Mouse (Mus musculus): Measurements from ENCODE around the gene Agbl1. TPM values are rescaled to one million over a fixed set of nuclear protein-coding genes. Genes with fewer than 3 reads are reported as not detected.
A peak's percentile ranks its signal among the peaks of the same experiment; 100 is the strongest.

Agbl1 gene
- polyA plus RNA-seq, 1 experiment from 2014 or later, result 0.07 TPM

GRCm38 (mm10) chr7:77029019-77029418 lies 799.3 kb downstream of the Agbl1 start:
- Histone ChIP-seq H3K27me3 (ENCODE audit: insufficient read depth, low read length) (no peaks in the 10 kb centered on the region), H3K36me3 (ENCODE audit: insufficient read depth, low read length) (no peaks in the 10 kb centered on the region), H3K4me1 (ENCODE audit: insufficient read depth, low read length) (no peaks in the 10 kb centered on the region), H3K9me3 (ENCODE audit: low read length) (no peaks in the 10 kb centered on the region), H3K9ac (replicated peaks; ENCODE audit: low read length) (no peak overlapping the region), H3K4me3 (ENCODE audit: low read length) (no peak overlapping the region), H3K4me2 (replicated peaks; ENCODE audit: low read depth, low read length) (no peak overlapping the region), H3K27ac (ENCODE audit: low read length) (no peak overlapping the region)
- ATAC-seq (ENCODE audit: low FRiP score, low TSS enrichment), result no peak

GRCm38 (mm10) chr7:77076033-77076432 lies 846.3 kb downstream of the Agbl1 start:
- Histone ChIP-seq H3K36me3 (ENCODE audit: insufficient read depth, low read length) (no peaks in the 10 kb centered on the region), H3K4me1 (ENCODE audit: insufficient read depth, low read length) (no peaks in the 10 kb centered on the region), H3K9me3 (ENCODE audit: low read length) (no peaks in the 10 kb centered on the region), H3K27ac (ENCODE audit: low read length) (no peak overlapping the region), H3K27me3 (ENCODE audit: insufficient read depth, low read length) (no peaks in the 10 kb centered on the region), H3K9ac (replicated peaks; ENCODE audit: low read length) (no peak overlapping the region), H3K4me2 (replicated peaks; ENCODE audit: low read depth, low read length) (no peak overlapping the region), H3K4me3 (ENCODE audit: low read length) (no peak overlapping the region)
- ATAC-seq (ENCODE audit: low FRiP score, low TSS enrichment), result no peak

GRCm38 (mm10) chr7:77087266-77087665 lies 857.6 kb downstream of the Agbl1 start:
- WGBS, result 88% methylated on average over 1 of the region's 1 CpGs

GRCm38 (mm10) chr7:77095153-77095552 lies 865.5 kb downstream of the Agbl1 start:
- Histone ChIP-seq H3K27me3 (ENCODE audit: insufficient read depth, low read length) (no peaks in the 10 kb centered on the region), H3K4me2 (replicated peaks; ENCODE audit: low read depth, low read length) (no peak overlapping the region), H3K36me3 (ENCODE audit: insufficient read depth, low read length) (no peaks in the 10 kb centered on the region), H3K4me3 (ENCODE audit: low read length) (no peak overlapping the region), H3K9me3 (ENCODE audit: low read length) (no peaks in the 10 kb centered on the region), H3K9ac (replicated peaks; ENCODE audit: low read length) (no peak overlapping the region), H3K4me1 (ENCODE audit: insufficient read depth, low read length) (no peaks in the 10 kb centered on the region), H3K27ac (ENCODE audit: low read length) (no peak overlapping the region)
- 67% methylated on average over 2 of the region's 2 CpGs for WGBS
- ATAC-seq (ENCODE audit: low FRiP score, low TSS enrichment), result no peak

More at GRCm38 (mm10) chr7:77087266-77087665, 857.6 kb downstream of the Agbl1 start:
- H3K4me2 ChIP-seq (replicated peaks; ENCODE audit: low read depth, low read length), result no peak overlapping the region
- no peak overlapping the region for H3K27ac ChIP-seq (ENCODE audit: low read length)
- no peaks in the 10 kb centered on the region for H3K9me3 ChIP-seq (ENCODE audit: low read length)
- no peak overlapping the region for H3K9ac ChIP-seq (replicated peaks; ENCODE audit: low read length)
- no peaks in the 10 kb centered on the region for H3K36me3 ChIP-seq (ENCODE audit: insufficient read depth, low read length)
- H3K4me3 ChIP-seq (ENCODE audit: low read length), result no peak overlapping the region
- ATAC-seq (ENCODE audit: low FRiP score, low TSS enrichment), result no peak
- no peaks in the 10 kb centered on the region for H3K27me3 ChIP-seq (ENCODE audit: insufficient read depth, low read length)
- no peaks in the 10 kb centered on the region for H3K4me1 ChIP-seq (ENCODE audit: insufficient read depth, low read length)

- H3K36me3 ChIP-seq (ENCODE audit: insufficient read depth, low read length), result no peaks in the 10 kb centered on the region
- no peaks in the 10 kb centered on the region for H3K4me1 ChIP-seq (ENCODE audit: insufficient read depth, low read length)
- H3K27ac ChIP-seq (ENCODE audit: low read length), result no peak overlapping the region
- H3K4me2 ChIP-seq (replicated peaks; ENCODE audit: low read depth, low read length), result no peak overlapping the region
- WGBS, result 97% methylated on average over 1 of the region's 1 CpGs
- H3K4me3 ChIP-seq (ENCODE audit: low read length), result no peak overlapping the region
- H3K9me3 ChIP-seq (ENCODE audit: low read length), result no peaks in the 10 kb centered on the region
- no peaks in the 10 kb centered on the region for H3K27me3 ChIP-seq (ENCODE audit: insufficient read depth, low read length)
- no peak for ATAC-seq (ENCODE audit: low FRiP score, low TSS enrichment)
- no peak overlapping the region for H3K9ac ChIP-seq (replicated peaks; ENCODE audit: low read length)
These were observed 884.3 kb downstream of the Agbl1 start for GRCm38 (mm10) chr7:77114021-77114420.

- H3K9ac ChIP-seq (replicated peaks; ENCODE audit: low read length), result no peak overlapping the region
- no peaks in the 10 kb centered on the region for H3K36me3 ChIP-seq (ENCODE audit: insufficient read depth, low read length)
- H3K4me3 ChIP-seq (ENCODE audit: low read length), result no peak overlapping the region
- H3K9me3 ChIP-seq (ENCODE audit: low read length), result no peaks in the 10 kb centered on the region
- H3K4me1 ChIP-seq (ENCODE audit: insufficient read depth, low read length), result 0 out of 2 replicates have a peak, but pooled peaks cover 9% of the 10 kb centered on the region
- no peaks in the 10 kb centered on the region for H3K27me3 ChIP-seq (ENCODE audit: insufficient read depth, low read length)
- no peak overlapping the region for H3K4me2 ChIP-seq (replicated peaks; ENCODE audit: low read depth, low read length)
- no peak overlapping the region for H3K27ac ChIP-seq (ENCODE audit: low read length)
- 24% methylated on average over 1 of the region's 1 CpGs for WGBS
- ATAC-seq (ENCODE audit: low FRiP score, low TSS enrichment), result no peak
These were observed 899.4 kb downstream of the Agbl1 start for GRCm38 (mm10) chr7:77129045-77129444.

- peak; percentile 82 for ATAC-seq (ENCODE audit: low FRiP score, low TSS enrichment)
These were observed 902.3 kb downstream of the Agbl1 start for GRCm38 (mm10) chr7:77131950-77132349.

GRCm38 (mm10) chr7:77132615-77133420 lies 903.1 kb downstream of the Agbl1 start:
- no peaks in the 10 kb centered on the region for H3K27me3 ChIP-seq (ENCODE audit: insufficient read depth, low read length)
- no peak overlapping the region for H3K9ac ChIP-seq (replicated peaks; ENCODE audit: low read length)
- H3K9me3 ChIP-seq (ENCODE audit: low read length), result no peaks in the 10 kb centered on the region
- peak; percentile 35; the same call in 1 of the 2 replicates for ATAC-seq (ENCODE audit: low FRiP score, low TSS enrichment)
- H3K36me3 ChIP-seq (ENCODE audit: insufficient read depth, low read length), result no peaks in the 10 kb centered on the region
- no peak overlapping the region for H3K4me3 ChIP-seq (ENCODE audit: low read length)
- H3K4me1 ChIP-seq (ENCODE audit: insufficient read depth, low read length), result 0 out of 2 replicates have a peak, but pooled peaks cover 9% of the 10 kb centered on the region
- H3K27ac ChIP-seq (ENCODE audit: low read length), result no peak overlapping the region
- 48% methylated on average over 15 of the region's 15 CpGs for WGBS
- no peak overlapping the region for H3K4me2 ChIP-seq (replicated peaks; ENCODE audit: low read depth, low read length)

More at GRCm38 (mm10) chr7:77131950-77132349, 902.3 kb downstream of the Agbl1 start:
- no peak overlapping the region for H3K9ac ChIP-seq (replicated peaks; ENCODE audit: low read length)
- H3K4me3 ChIP-seq (ENCODE audit: low read length), result no peak overlapping the region
- peak overlapping the region; percentile 42 for H3K4me2 ChIP-seq (replicated peaks; ENCODE audit: low read depth, low read length)
- H3K4me1 ChIP-seq (ENCODE audit: insufficient read depth, low read length), result 0 out of 2 replicates have a peak, but pooled peaks cover 9% of the 10 kb centered on the region
- no peaks in the 10 kb centered on the region for H3K9me3 ChIP-seq (ENCODE audit: low read length)
- H3K27ac ChIP-seq (ENCODE audit: low read length), result no peak overlapping the region
- H3K27me3 ChIP-seq (ENCODE audit: insufficient read depth, low read length), result no peaks in the 10 kb centered on the region
- 16% methylated on average over 7 of the region's 7 CpGs for WGBS
- no peaks in the 10 kb centered on the region for H3K36me3 ChIP-seq (ENCODE audit: insufficient read depth, low read length)

- Histone ChIP-seq H3K4me2 (replicated peaks; ENCODE audit: low read depth, low read length) (no peak overlapping the region), H3K27me3 (ENCODE audit: insufficient read depth, low read length) (no peaks in the 10 kb centered on the region), H3K9me3 (ENCODE audit: low read length) (no peaks in the 10 kb centered on the region), H3K4me3 (ENCODE audit: low read length) (no peak overlapping the region), H3K27ac (ENCODE audit: low read length) (no peak overlapping the region), H3K9ac (replicated peaks; ENCODE audit: low read length) (no peak overlapping the region), H3K36me3 (ENCODE audit: insufficient read depth, low read length) (no peaks in the 10 kb centered on the region), H3K4me1 (ENCODE audit: insufficient read depth, low read length) (0 out of 2 replicates have a peak, but pooled peaks cover 9% of the 10 kb centered on the region)
- no peak for ATAC-seq (ENCODE audit: low FRiP score, low TSS enrichment)
- WGBS, result 95% methylated on average over 2 of the region's 2 CpGs
These were observed 905.2 kb downstream of the Agbl1 start for GRCm38 (mm10) chr7:77134860-77135259.

- no peak overlapping the region for H3K27ac ChIP-seq (ENCODE audit: low read length)
- H3K4me3 ChIP-seq (ENCODE audit: low read length), result no peak overlapping the region
- no peak overlapping the region for H3K4me2 ChIP-seq (replicated peaks; ENCODE audit: low read depth, low read length)
- H3K9ac ChIP-seq (replicated peaks; ENCODE audit: low read length), result no peak overlapping the region
- no peaks in the 10 kb centered on the region for H3K36me3 ChIP-seq (ENCODE audit: insufficient read depth, low read length)
- H3K4me1 ChIP-seq (ENCODE audit: insufficient read depth, low read length), result no peaks in the 10 kb centered on the region
- H3K27me3 ChIP-seq (ENCODE audit: insufficient read depth, low read length), result no peaks in the 10 kb centered on the region
- H3K9me3 ChIP-seq (ENCODE audit: low read length), result no peaks in the 10 kb centered on the region
- no peak for ATAC-seq (ENCODE audit: low FRiP score, low TSS enrichment)
These were observed 909.0 kb downstream of the Agbl1 start for GRCm38 (mm10) chr7:77138707-77139106.
